Mouse (Mus musculus) layer of hippocampus, adult 18-20 months (tissue): ENCODE results near the gene Mast4. TPM values are rescaled to one million over a fixed set of nuclear protein-coding genes. Genes with fewer than 3 reads are reported as not detected.

ENCODE experiments used
- DNase-seq, 2 experiments: peaks; one replicate each; pipeline ENCODE4 v3.0.0; 2022; ENCODE audit warnings: low spot score in 2 of 2
- total RNA-seq, 2 experiments: library from RNA; stranded (reverse); gene quantifications; 2 replicates each; pipeline ENCODE4 v1.2.3; 2021

The Mast4 gene
- total RNA-seq, 2 experiments from 2014 or later, result 60.1 to 68.2 TPM

- DNase-seq, result no peak
Observed at GRCm38 (mm10) chr13:102871380-102872104, 462.8 kb downstream of the Mast4 start.

GRCm38 (mm10) chr13:102869541-102869940, 464.8 kb downstream of the Mast4 start:
- no peak for DNase-seq

GRCm38 (mm10) chr13:102866816-102867215, 467.5 kb downstream of the Mast4 start:
- no peak for DNase-seq

- DNase-seq, result peak; percentile 30 to 62
Observed at GRCm38 (mm10) chr13:102865971-102866724, 468.1 kb downstream of the Mast4 start.

DNA sequence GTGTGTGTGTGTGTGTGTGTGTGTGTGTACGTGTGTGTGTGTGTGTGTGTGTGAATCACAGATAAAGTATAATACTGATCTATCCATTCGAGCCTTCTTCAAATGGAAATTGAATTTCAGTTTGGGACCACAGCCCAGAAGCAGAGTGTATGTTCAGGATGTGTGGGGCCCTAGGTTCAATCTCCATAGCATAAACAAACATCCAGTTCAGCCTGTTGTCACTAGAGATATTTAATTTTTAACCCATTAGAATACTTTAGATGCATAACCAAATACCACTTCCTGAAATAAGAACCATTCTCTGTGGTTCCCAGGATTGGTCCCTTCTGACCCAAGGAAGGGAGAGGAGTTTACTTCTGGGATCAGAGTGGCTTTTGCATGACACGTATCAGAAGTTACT, 468.8 kb downstream of the Mast4 start:
- DNase-seq, result no peak

DNA sequence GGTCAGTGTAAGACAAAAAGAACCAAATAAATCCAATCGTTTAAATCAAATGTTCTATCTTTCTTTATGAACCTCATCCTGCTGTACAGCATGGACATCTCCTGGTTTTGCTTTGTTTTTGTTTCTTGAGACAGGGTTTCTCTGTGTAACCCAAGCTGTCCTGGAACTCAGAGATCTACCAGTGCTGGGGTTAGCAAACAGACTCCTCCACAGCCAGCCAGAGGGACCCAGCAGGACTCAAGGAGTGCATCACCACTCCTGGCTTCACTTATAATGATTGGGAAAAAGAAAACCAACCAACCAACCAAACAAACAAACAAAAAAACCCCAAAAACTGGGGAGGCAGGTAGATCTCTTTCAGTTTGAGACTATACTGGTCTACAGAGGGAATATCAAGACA, 469.5 kb downstream of the Mast4 start:
- no peak for DNase-seq

GRCm38 (mm10) chr13:102864079-102864478, 470.2 kb downstream of the Mast4 start:
- DNase-seq, result no peak

GRCm38 (mm10) chr13:102862981-102863380, 471.3 kb downstream of the Mast4 start:
- no peak for DNase-seq

- DNase-seq, result no peak
Observed at GRCm38 (mm10) chr13:102862397-102862796, 471.9 kb downstream of the Mast4 start.

GRCm38 (mm10) chr13:102860733-102861132, 473.6 kb downstream of the Mast4 start:
- no peak for DNase-seq

- DNase-seq, result no peak
Observed at GRCm38 (mm10) chr13:102860135-102860534, 474.2 kb downstream of the Mast4 start.

- DNase-seq, result no peak
Observed at GRCm38 (mm10) chr13:102857539-102857838, 476.8 kb downstream of the Mast4 start.

DNA sequence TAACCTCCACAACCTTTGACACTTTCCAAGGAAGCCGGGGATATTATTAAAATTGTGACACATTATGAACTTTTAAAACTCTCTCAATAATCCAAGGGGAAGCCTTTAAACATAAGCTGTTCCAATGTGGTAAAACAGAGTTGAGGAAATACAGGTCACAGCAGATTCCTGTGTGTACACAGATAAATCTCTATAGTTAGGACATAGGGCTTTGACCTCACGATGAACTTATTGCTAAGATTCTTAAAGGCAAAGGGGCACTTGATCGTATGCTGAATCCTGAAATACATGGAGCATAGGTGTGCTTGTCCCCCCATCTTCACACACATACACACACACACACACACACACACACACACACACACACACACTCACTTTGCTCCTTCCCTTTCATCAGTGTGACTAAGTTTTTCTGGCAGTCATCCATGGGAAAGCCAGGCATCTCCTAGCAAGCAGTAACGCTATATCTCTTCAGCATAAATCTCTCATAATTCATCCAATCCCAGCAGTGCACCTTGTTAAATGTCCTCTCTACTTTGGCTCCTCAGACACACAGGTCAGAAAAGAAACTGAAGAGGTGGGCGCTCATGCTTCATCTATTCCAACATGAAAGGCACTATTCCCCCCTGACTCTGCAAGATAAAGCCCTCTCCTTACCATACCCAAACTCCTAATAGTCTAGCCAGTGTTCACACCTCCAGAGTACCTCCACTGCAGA, 477.3 kb downstream of the Mast4 start:
- no peak for DNase-seq

DNA sequence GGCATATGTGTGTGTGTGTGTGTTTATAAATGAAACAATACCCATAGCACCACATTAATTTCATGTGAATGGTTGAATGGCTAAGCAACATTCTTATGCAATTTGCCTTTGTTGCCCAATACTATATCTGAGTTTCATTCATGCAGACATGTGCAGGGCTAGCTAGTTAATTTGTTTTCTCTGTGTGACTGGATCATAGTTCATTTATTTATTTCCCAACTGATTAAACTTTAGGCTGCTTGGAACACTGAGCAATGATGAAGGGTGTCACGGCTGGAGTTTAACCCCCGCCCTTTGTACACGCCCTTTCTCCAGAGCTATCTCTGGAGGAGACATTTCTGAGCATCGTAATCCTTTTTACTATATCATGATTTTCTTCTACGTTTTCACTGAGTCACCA, 481.4 kb downstream of the Mast4 start:
- DNase-seq, result no peak

- no peak for DNase-seq
Observed at GRCm38 (mm10) chr13:102851253-102851652, 483.0 kb downstream of the Mast4 start.

- no peak for DNase-seq
Observed at GRCm38 (mm10) chr13:102850594-102850993, 483.7 kb downstream of the Mast4 start.

DNA sequence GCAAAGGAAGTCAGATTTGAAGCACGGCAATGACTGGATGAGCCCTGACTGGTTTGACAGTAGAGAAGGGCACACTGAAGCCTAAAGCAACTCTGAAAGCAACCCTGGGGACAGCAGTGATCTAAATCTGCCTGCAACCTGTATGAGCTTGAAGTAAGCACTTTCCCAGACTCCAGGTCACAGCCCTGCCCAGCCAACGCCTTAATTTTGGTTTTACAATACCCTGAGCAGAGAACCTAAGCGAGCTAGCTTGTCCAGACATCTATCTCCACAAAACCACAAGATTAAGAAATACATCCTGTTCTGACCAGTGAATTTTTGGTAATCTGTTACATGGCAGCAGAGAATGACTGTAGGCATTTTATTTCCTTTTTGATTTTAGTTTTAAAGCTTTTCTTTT, 485.2 kb downstream of the Mast4 start:
- DNase-seq, result no peak

- no peak for DNase-seq
Observed at GRCm38 (mm10) chr13:102846473-102846872, 487.8 kb downstream of the Mast4 start.

DNA sequence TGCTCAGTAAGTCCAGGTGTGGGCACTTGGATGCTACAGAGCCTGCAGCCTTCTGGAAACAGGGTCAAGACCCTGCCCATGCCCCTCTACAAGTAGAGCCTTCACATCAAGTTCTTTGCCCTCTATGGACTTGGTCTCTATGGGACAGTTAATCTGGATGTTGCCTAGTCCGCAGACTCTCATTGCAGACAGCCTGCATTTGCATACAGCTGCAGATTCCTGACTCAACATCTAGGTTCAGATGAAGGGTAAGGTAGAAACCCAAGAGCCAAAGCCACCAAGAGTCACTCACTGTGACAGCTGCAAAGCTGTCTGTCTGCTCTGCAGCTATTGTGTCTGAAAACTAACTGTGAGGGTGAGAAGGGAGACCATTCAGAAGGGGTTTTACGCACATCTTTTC, 491.6 kb downstream of the Mast4 start:
- no peak for DNase-seq

DNA sequence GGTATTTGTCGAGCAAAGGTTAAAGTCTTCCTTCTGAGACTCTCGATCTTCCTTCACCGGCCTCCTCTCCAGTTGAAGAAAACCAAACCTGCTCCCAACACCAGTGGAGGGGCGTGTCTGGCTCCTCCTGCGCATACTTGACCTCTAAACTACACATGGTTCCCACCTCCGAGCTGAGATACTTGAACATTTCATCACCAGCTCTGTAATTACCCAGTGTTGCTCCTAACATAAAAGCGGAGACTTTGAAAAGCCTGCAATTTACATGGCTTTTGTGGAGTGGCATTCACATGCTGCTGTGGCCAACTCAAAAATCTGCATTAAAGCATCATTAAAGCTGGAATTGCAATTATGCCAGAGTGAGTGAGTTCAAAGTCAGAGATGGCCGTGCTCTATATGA, 492.1 kb downstream of the Mast4 start:
- DNase-seq, result no peak

DNA sequence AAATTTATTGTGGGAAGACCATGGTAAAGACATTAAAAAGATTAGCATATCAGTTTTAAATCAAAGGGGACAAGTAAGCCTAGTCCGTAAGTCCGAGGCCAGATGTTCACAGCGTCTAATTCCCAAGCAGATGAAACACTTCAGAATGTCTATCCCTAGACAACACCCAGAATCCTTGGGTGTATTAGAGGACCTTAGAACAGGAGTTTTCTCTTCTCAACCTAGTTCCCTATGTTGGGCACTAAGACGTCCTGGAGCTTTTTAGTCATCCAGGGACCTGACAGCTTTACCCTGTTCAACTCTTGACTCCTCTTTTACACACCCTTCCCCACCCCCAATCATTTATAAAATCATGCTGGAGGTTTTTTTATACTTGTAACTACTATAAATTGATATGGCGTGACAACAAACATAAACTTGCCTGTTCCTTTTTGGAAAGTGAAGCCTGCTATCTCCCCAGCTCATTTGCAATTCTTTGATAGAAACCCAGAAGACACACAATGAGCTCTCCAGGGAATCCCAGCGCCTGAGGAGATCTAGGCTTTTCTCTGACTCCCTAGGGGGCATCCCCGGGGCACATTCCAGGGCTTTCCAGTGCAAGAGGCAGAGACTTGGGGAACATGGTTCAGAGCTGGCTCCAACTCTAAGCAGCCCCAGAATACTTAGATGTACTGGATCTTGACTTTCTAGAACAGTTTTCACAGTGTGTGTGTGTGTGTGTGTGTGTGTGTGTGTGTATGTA, 494.4 kb downstream of the Mast4 start:
- DNase-seq, result no peak

GRCm38 (mm10) chr13:102837427-102837826, 496.9 kb downstream of the Mast4 start:
- DNase-seq, result no peak
